Mouse (Mus musculus) embryo, embryonic 10.5 days (tissue): ENCODE measurements around the gene Peg10.

ENCODE experiments used
- DNase-seq: peaks from one replicate; pipeline ENCODE4 v3.0.0-alpha.2; 2015; ENCODE audit warnings: low spot score

Peg10 gene

DNA sequence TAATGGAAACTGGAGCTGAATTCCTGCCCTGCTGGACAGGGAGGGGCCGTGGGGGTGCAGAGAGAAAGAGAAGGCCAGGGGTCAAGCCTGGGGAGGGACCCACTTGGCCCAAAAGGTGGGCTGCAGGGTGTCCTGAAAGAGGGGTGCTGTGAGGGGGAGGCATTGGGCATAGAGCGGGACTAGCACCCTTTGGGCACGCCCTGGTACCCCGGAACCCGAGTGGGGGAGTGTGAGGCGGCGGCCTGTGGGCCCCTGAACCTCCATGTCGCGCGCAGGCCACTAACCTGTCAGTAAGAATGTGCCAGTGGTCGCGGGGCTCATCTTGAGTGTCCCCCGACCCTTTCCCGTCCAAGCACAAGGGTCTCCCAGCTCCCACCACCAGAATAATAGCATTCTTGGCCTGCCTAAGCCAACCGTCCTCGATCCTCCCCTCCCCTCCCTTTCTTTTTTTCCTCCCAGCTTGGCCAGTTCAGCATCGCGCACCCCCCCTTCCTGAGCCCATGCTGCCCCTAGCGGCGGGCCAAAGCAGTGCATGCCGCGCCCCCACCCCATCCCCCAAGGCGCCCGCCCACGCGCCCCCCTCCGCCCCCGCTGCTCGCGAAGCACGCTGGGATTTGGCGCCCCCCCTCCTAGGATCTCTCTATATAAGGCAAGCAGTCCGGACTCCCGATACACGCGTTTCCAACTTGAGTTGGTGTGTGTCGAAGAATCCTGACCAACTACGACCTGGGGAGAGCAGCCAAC is at the start of gene Peg10, which contains the start of gene Sgce:
Gene Peg10, plus strand, starts transcription at position 611 of the 744 bp plus-strand sequence.
Gene Sgce, minus strand, starts transcription at position 512 of the 744 bp plus-strand sequence.
- DNase-seq: peak; percentile 84

- DNase-seq: no peak
Measured at GRCm38 (mm10) chr6:4701641-4702040, 45.5 kb upstream of the Peg10 start.

- no peak for DNase-seq
Measured at GRCm38 (mm10) chr6:4703908-4704307, 43.2 kb upstream of the Peg10 start.

DNA sequence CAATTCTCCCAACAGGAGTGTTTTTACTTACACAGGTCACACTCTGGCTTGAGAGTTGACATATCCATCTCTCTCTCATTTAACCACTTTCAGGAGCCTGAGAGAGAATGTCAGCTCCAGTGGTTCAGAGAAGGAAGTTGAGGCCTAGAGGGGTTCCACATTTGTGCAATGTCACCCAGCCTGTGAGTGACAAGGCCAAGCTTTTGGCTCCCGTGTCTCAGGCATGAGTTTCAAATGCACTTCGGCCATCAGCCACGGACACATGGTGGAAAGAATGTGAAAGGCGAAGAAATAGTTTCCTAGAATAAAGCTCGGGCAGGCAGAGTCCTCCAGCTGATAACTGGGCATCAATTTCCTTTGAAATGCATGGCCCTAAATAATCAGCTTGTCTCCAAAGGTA is 40.7 kb upstream of the Peg10 start:
- DNase-seq: no peak

- DNase-seq: no peak
Measured at GRCm38 (mm10) chr6:4708971-4709370, 38.1 kb upstream of the Peg10 start.

DNA sequence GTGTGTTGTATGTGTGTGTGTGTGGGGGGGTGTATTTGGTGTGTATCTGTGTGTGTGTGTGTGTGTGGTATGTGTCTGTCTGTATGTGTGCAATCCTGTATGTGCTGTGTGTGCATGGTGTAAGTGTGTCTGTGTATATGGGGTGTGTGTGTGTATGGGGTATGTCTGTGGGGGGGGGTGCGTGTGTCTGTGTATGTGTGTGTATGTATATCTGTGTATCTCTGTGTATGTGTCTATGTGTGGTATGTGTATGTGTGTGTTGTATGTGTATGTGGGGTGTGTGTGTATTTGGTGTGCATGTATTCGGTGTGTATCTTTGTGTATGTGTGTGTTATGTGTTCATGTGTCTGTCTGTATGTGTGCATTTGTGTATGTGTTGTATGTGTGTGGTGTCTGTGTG is 30.9 kb upstream of the Peg10 start:
- DNase-seq: no peak

DNA sequence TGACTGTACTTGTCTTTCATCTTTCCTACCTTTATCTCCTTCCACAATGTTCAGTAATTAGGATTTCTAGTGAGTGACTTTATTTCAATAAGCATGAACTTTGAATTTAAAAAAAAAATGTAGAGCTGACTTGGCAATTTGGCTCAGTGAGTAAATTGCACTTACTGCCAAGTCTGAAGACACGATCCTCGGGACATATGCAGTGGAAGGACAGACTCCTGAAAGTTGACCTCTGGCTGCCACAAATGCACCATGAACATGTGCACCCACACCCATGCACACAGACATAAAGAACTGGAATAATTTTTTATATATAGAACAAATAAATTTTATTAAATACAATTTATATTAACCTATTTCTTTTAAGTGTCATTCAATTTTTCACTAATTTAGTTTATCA is 29.8 kb upstream of the Peg10 start:
- no peak for DNase-seq

- no peak for DNase-seq
Measured at GRCm38 (mm10) chr6:4722142-4722541, 25.0 kb upstream of the Peg10 start.

- DNase-seq: no peak
Measured at GRCm38 (mm10) chr6:4722739-4723138, 24.4 kb upstream of the Peg10 start.

GRCm38 (mm10) chr6:4723998-4724757 is 22.9 kb upstream of the Peg10 start:
- DNase-seq: no peak

DNA sequence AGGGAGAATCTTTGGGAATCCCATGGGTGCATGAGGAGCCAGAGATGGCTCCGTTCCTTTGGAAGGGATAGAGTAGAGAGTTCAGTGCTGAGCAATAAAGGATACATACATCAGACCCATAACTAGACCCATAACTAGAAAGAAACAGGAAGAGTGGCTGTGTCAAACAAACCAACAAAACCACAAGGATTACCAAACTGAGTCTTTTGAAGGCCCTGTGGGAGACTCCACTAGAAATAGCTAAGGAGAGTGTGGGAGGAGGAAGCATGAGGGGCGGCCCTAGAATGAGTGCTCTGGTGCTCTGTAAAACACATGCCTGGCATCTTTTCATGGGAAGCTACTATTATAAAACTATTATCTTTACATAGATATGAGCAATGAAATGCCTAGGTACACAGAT is 18.8 kb upstream of the Peg10 start:
- DNase-seq: no peak

DNA sequence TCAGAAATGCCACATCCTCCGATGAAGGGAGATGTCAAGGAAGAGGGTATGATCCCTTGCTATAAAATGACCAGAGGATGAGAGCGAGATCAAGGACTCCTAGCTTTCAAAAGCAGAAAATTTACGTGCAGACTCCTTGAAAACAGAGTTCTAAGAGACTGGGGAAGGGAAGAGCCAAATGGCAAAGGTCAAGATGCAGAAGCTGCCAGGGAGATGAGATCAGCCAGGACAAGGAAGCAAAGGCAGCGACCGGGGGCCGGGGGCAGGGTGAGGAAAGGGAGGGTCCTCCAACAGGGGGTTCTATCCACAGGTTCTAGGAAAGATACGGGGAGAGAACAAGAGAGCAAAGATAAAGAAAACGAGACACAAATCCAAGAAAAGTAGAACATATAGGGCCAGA is 15.4 kb upstream of the Peg10 start:
- DNase-seq: peak; percentile 58

GRCm38 (mm10) chr6:4733208-4733607 is 13.9 kb upstream of the Peg10 start:
- DNase-seq: peak; percentile 68

DNA sequence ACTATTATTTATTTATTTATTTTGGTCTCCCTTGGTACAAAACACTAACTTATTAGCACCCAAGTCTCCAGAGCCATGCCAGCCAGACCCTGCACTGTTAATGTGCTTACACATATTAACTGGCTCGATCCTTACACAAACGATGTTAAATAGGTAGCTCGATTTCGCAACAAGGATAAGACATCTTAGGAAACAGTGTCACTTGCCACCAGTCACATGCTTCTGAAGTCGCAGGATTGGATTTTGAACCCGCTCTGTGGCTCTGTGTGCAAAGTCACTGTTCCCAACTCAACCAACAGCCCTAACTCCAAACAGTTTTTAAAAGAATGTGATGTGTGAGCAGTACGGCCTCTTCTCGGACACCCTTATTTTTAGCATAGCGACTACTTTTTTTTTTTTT is 10.7 kb upstream of the Peg10 start:
- DNase-seq: no peak

GRCm38 (mm10) chr6:4738034-4738629 is 9.0 kb upstream of the Peg10 start:
- peak; percentile 44 for DNase-seq

DNA sequence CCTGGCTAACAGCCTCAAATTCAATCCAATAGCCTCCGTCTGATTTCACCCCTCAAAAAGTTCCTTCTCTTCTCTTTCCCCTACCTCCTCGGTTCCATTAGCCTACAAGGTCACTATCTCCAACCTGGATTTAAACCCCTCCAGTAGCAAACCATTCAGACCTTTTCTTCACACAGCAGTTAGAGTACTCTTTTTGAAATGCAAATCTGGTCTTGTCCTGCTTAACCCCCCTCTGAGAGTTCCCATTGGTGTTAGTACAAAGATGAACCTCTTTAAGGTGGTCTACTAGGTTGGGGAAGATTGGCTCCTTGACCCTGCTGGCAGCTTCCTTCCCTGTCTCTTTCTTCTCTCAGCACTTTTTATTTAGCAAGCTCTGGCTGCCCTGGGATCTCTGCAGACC is 8.4 kb upstream of the Peg10 start:
- DNase-seq: no peak

DNA sequence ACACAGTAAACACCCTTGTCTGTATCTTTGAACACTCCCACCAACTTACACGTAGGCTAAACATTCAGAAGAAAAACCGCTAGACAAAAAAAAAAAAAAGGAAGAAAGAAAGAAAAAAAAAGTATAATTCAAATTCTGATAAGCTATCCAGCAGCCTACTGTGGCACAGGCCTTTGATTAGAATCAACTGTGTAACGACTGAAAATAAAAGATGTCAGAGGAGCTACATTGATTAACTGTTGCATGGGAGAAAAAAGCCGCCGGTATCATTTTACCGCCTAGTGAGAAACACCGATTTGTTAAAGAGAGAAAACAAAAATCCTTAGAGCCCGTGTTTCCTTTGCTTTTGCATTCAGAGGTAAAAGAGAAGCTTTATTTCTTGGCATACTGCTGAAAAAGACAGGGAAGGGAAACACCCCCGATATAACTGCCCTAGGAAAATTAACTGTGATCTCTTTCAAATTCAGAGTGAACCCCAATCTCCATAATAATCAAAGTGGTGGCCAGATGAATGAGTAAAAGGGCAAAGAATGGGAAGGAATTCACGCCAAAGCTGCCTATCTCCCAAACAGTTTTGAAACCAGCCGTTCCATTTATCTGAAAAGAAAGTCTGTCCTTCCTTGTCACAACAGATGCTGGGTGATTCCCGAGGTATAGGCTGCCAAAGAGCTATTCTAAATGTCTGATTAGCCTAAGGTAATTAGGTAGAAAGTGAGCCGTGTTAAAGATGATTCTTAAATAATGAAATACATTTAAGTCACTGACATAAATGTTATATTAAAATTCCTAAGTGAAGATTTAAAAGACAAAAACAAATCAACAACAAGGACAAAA is 7.4 kb upstream of the Peg10 start:
- DNase-seq: peak; percentile 65

DNA sequence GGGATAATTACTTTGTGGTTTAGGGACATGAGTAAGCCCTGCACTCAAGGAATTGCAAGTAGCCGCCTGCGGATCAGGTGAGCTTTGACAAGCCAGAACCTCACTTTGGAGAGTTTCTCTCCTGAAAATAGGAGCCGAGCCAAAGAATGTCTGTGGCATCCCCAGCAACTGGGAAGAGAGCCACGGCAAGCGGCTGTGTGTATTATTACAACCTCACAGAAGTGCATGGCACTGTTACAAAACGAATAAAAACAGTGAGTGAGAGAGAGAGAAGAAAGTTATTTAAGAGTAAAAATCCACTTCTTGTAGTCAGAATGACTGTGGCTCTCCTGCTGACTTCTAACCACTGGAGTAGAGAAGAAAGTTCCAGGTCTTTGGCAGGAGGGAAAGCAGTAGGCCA is 6.6 kb upstream of the Peg10 start:
- peak; percentile 44 for DNase-seq

- peak; percentile 74 for DNase-seq
Measured at GRCm38 (mm10) chr6:4746036-4746695, 940 bp upstream of the Peg10 start.

DNA sequence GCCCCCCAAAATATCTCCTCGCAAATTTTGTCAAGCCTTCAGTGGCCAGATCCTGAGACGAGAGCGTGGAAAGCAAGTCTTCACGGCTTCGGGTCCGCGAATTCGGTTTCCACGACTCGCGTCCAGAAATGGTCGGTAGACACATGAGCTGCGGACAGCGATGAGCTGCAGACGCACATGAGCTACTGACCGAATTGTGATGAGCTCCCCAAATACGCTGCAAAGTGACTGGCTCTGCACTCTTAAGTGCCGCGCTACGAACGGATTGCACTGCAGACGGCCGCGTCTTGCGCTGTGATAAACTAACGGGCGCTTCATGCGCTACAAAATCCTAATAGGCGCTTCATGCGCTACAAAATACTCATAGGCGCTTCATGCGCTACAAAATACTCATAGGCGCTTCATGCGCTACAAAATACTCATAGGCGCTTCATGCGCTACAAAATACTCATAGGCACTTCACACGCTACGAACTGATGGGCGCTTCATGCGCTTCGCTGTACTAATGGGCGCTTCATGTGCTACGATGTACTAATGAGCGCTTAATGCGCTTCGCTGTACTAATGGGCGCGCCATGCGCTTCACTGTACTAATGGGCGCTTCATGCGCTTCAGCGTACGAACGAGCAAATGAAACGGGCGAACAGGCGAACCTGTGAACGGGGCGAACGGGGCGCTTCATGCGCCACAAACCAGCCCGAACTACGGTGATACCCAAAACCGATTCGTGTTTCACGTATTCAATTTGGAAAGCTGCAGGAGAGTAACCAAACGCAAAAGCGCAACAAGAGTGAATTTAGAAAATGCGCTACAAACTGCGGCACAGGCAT is 785 bp downstream of the Peg10 start:
- DNase-seq: peak; percentile 78

- peak; percentile 66 for DNase-seq
Measured at GRCm38 (mm10) chr6:4748506-4748961, 1.4 kb downstream of the Peg10 start.
